Mouse (Mus musculus) lung, adult 2 months (tissue): ENCODE measurements at regions not wholly inside any gene's neighbourhood (a gene's known extent, or its start where the extent isn't known, plus 50 kb on each side); places are given as distances from the start of the nearest gene placed in this dataset.

Source experiments
- CTCF ChIP-seq: fragments of 200-500 bp; IDR thresholded peaks from 2 replicates; pipeline ENCODE4 v1.5.1; 2011; ENCODE audit warnings: mild to moderate bottlenecking, low read length, control low read depth; ENCODE audit not compliant: insufficient read depth
- POLR2A ChIP-seq: fragments of 200-500 bp; IDR thresholded peaks from 2 replicates; pipeline ENCODE4 v1.6.1; 2011; ENCODE audit warnings: low read depth, mild to moderate bottlenecking, control low read depth, low read length, borderline replicate concordance; ENCODE audit errors: extremely low read depth

GRCm38 (mm10) chr2:33964096-33964495 lies 76.3 kb upstream of the Mvb12b start:
- no peak for TF ChIP-seq POLR2A
- TF ChIP-seq CTCF, result no peak
